Mouse (Mus musculus) embryonic facial prominence, embryonic 11.5 days (tissue): Measurements from ENCODE around the gene Trim52. TPM values are rescaled to one million over a fixed set of nuclear protein-coding genes. Genes with fewer than 3 reads are reported as not detected.

Source experiments
- ATAC-seq: fragments of 200-750 bp; cut with Nextera tagmentation; replicated peaks from 2 replicates; pipeline ENCODE4 v1.8.0; 2017; ENCODE audit warnings: low read depth; ENCODE audit not compliant: insufficient number of reproducible peaks, low FRiP score, low TSS enrichment
- DNase-seq: peaks from one replicate; pipeline ENCODE4 v3.0.0-alpha.2; 2015; ENCODE audit warnings: low spot score
- H3K27ac ChIP-seq: fragments of 300-500 bp; sonication (generic); replicated peaks from 2 replicates; pipeline ENCODE4 v1.5.1; 2014; ENCODE audit warnings: mild to moderate bottlenecking, low read depth, low read length, control low read depth
- H3K27me3 ChIP-seq: fragments of 300-500 bp; sonication (generic); 2 replicates; pipeline ENCODE4 v1.6.1; 2014; ENCODE audit warnings: mild to moderate bottlenecking, low read length, moderate library complexity, mixed read lengths; ENCODE audit not compliant: control insufficient read depth, insufficient read depth
- H3K36me3 ChIP-seq: fragments of 300-500 bp; sonication (generic); replicated peaks from 2 replicates; pipeline ENCODE4 v1.6.1; 2014; ENCODE audit warnings: low read depth, mild to moderate bottlenecking, low read length, moderate library complexity, mixed read lengths; ENCODE audit not compliant: control insufficient read depth, insufficient read depth
- H3K4me1 ChIP-seq: fragments of 300-500 bp; sonication (generic); 2 replicates; pipeline ENCODE4 v1.6.1; 2014; ENCODE audit warnings: low read length, mixed read lengths; ENCODE audit not compliant: control insufficient read depth, insufficient read depth
- H3K4me2 ChIP-seq: fragments of 300-500 bp; sonication (generic); 2 replicates; pipeline ENCODE4 v1.6.1; 2014; ENCODE audit warnings: low read depth, mild to moderate bottlenecking, control low read depth, low read length, moderate library complexity
- H3K4me3 ChIP-seq: fragments of 300-500 bp; sonication (generic); 2 replicates; pipeline ENCODE4 v1.5.1; 2014; ENCODE audit warnings: low read depth, low read length, control low read depth
- H3K9ac ChIP-seq: fragments of 300-500 bp; sonication (generic); replicated peaks from 2 replicates; pipeline ENCODE4 v1.6.1; 2014; ENCODE audit warnings: mild to moderate bottlenecking, control low read depth, low read length
- H3K9me3 ChIP-seq: fragments of 300-500 bp; sonication (generic); replicated peaks from 2 replicates; pipeline ENCODE4 v1.6.1; 2016; ENCODE audit warnings: mild to moderate bottlenecking, low read length, inconsistent platforms, mixed read lengths; ENCODE audit not compliant: control insufficient read depth
- WGBS: fragments of 180-500 bp; shearing (Covaris S2); extraction: QIAGEN DNeasy Blood & Tissue Kit; methylation state at CpG from one replicate; pipeline ENCODE4 v1.1.7; 2014; 5-methylcytosine and 5-hydroxymethylcytosine counted together
- polyA plus RNA-seq: library from polyadenylated mRNA; unstranded; fragments of >200 nt; fragmentation: Nextera tagmentation; extraction: Ambion mirVana; gene quantifications from 2 replicates; pipeline ENCODE4 v1.2.1, GENCODE M21; 2014

Gene Trim52
- polyA plus RNA-seq, 1 experiment from 2014 or later = not detected

DNA sequence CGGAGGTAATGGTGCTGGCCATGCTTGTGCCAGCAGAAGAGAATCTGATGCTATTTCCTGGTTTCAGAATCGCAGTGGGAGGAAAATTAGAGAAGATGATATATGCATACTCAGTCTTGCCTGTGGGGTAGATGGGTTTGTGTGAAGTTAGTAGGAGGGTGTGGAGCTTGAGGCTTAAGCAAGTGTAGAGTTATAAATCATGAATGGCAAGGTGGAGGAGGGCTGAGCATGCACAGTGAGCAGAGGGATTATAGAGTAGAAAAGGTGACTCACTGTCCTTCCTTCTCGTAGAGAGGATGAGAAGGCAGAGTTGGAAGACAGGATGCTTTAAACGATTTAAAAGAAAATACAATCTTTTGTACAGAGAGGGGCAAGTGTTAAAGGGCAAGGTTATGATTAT lies 72.2 kb downstream of the Trim52 start:
- Histone ChIP-seq H3K27ac (no peak overlapping the region), H3K9me3 (no peaks in the 10 kb centered on the region), H3K4me1 (no peaks in the 10 kb centered on the region), H3K27me3 (no peaks in the 10 kb centered on the region), H3K9ac (no peak overlapping the region), H3K36me3 (no peaks in the 10 kb centered on the region), H3K4me2 (no peak overlapping the region), H3K4me3 (no peak overlapping the region)
- WGBS = 83% methylated on average over 4 of the region's 4 CpGs
- DNase-seq = no peak
- ATAC-seq = no peak

DNA sequence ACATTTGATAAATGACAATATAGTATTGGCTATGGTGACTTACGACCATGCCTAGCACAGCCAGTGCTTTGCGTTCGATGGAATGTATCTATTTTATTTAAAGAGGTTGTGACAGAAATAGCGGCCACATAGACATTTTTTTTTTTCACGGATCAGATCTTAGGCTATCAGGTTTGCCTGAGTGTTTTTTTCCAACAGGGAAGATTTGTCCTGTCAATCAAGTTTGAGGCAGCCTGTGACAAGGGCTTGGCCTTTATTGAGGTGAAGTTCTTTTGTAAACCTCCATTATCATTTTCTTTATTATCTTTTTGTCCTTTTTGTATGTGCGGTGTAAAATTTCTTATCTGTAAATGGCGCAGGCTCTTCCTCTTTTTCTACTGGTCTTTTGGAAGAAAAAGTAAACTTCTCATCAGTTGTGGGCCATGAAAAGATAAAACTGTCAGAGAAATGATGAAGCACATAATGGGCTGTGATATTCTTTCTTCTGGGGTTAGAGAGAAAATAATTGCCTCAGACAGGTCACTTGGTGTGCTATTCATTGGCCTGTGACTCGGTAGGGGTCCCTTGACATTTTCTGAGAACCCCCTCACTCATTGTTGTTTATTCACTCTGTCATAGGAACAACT lies 73.2 kb downstream of the Trim52 start:
- Histone ChIP-seq H3K4me3 (no peak overlapping the region), H3K9ac (no peak overlapping the region), H3K27ac (no peak overlapping the region), H3K9me3 (no peaks in the 10 kb centered on the region), H3K4me2 (no peak overlapping the region), H3K4me1 (no peaks in the 10 kb centered on the region), H3K36me3 (no peaks in the 10 kb centered on the region), H3K27me3 (no peaks in the 10 kb centered on the region)
- WGBS = 72% methylated on average over 8 of the region's 8 CpGs
- DNase-seq (no peak), ATAC-seq (no peak)

DNA sequence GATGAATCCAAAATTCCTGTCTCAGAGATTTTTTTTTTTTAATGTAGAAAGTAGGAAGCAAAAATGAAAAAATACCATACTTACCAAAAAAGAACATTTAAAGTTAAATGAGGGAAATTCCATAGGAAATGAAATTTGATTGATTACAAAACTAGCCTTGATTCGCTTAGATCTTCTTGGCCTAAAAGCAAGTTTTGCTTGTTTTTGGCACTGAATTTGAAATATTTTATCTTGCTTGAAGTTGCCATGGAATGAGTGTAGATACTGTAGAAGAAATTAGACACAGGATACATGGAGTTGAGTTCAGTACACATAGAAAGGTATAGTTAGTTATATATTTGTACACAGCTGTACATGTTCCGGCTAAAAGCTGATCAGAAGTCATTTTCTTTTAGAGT lies 73.7 kb downstream of the Trim52 start:
- no peak overlapping the region for H3K4me2 ChIP-seq

DNA sequence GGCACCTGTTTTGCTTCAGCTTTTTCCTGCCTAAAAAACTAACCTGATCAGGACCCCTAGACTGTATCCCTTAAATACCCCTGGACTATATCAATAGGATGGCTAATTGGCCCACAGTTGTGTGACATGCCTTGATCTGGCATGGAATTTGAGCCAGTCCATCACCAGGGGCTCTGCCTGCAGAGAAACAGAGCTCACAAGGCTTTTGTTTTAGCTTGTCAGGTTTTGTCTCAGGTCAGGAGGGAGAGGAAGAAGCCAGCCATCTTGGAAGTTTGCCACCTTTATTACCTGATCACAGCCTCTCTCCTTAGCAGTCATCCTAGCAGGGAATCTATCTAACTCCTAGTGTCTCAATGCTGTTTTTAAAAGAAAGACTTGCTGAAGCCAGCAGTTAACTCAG lies 74.6 kb downstream of the Trim52 start:
- H3K4me2 ChIP-seq = no peak overlapping the region
- H3K9me3 ChIP-seq = no peaks in the 10 kb centered on the region
- H3K27me3 ChIP-seq = no peaks in the 10 kb centered on the region
- no peaks in the 10 kb centered on the region for H3K4me1 ChIP-seq
- DNase-seq (no peak), ATAC-seq (no peak)
- H3K4me3 ChIP-seq = no peak overlapping the region
- H3K36me3 ChIP-seq = no peaks in the 10 kb centered on the region
- H3K9ac ChIP-seq = no peak overlapping the region
- no peak overlapping the region for H3K27ac ChIP-seq

More for the DNA sequence above, 73.7 kb downstream of the Trim52 start:
- no peaks in the 10 kb centered on the region for H3K27me3 ChIP-seq
- no peak for DNase-seq
- no peak overlapping the region for H3K27ac ChIP-seq
- H3K9ac ChIP-seq = no peak overlapping the region
- no peak for ATAC-seq
- H3K4me3 ChIP-seq = no peak overlapping the region
- no peaks in the 10 kb centered on the region for H3K4me1 ChIP-seq
- H3K36me3 ChIP-seq = no peaks in the 10 kb centered on the region
- H3K9me3 ChIP-seq = no peaks in the 10 kb centered on the region
- WGBS = 87% methylated on average over 2 of the region's 2 CpGs

DNA sequence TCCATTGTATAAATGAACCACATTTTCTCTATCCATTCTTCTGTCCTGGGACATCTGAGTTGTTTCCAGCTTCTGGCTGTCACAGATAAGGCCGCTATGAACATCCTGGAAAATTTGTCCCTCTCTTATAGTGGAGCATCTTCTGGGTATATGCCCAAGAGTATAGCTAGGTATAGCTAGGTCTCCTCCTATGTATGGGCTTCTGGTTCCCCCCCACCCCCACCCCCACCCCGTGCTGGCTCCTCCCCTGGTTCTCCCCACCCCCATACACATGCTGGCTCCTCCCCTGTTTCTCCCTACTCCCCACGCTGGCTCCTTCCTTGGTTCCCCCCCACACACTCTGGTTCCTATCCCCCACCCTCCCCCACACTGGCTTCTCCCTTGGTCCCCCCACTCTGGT lies 78.0 kb downstream of the Trim52 start:
- no peaks in the 10 kb centered on the region for H3K27me3 ChIP-seq
- H3K4me3 ChIP-seq = no peak overlapping the region
- 81% methylated on average over 3 of the region's 3 CpGs for WGBS
- no peak overlapping the region for H3K9ac ChIP-seq
- H3K4me2 ChIP-seq = no peak overlapping the region
- DNase-seq = no peak
- no peaks in the 10 kb centered on the region for H3K4me1 ChIP-seq
- H3K9me3 ChIP-seq = no peaks in the 10 kb centered on the region
- H3K36me3 ChIP-seq = no peaks in the 10 kb centered on the region
- no peak for ATAC-seq
- H3K27ac ChIP-seq = no peak overlapping the region

Other genes starting within 250 kb of the Trim52 start
- 39.9 and 50.9 TPM in 2 replicates for gene Spry2, start 209.4 kb upstream of the Trim52 start, polyA plus RNA-seq